Mouse (Mus musculus) heart, postnatal 0 days (tissue): ENCODE results near the gene Gtf2ird2.

ENCODE experiments used
- CTCF ChIP-seq: IDR thresholded peaks from 2 replicates; pipeline ENCODE4 v1.5.1; 2016; ENCODE audit warnings: antibody characterized with exemption, control low read depth, low read depth
- EP300 ChIP-seq: IDR thresholded peaks from 2 replicates; pipeline ENCODE4 v1.6.1; 2016; ENCODE audit warnings: antibody characterized with exemption, low read depth

- no peak for TF ChIP-seq CTCF
- no peak for TF ChIP-seq EP300
Measured at GRCm38 (mm10) chr5:134166642-134167041, 17.2 kb upstream of the Gtf2ird2 start.
